Mouse (Mus musculus): Measurements from ENCODE around the gene Plek.

DNA sequence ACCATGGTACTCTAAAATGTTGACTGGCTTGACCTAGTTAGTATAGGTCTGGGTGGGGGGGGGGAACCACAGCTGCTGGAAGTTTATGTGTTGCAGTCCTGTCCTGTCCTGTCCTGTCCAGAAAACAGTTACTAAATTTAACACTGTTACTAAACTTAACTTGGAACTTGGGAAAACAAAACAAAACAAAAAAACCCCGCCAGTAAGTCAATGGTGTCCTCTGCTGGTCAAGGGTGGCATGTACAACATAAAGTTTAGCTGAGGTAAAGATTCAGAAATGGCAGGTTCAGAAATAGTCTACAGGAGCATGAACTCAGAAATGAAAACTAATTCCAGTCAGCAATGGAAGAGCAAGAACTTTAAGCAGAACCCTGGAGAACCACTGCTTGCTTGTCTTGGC is 103.4 kb downstream of the Plek start:
- TF ChIP-seq ZNF384 (IDR thresholded peaks at IDR 0.05; ENCODE audit: low read depth, low read length) (no peak), HCFC1 (IDR thresholded peaks at IDR 0.05; ENCODE audit: borderline replicate concordance, insufficient read depth, low read length) (no peak), ZC3H11A (IDR thresholded peaks at IDR 0.05; ENCODE audit: borderline replicate concordance, low read depth, low read length) (peak; percentile 89), CHD2 (IDR thresholded peaks at IDR 0.05; ENCODE audit: low read depth, low read length) (no peak), MAFK (IDR thresholded peaks at IDR 0.05; ENCODE audit: insufficient read depth, low read depth, low read length) (no peak)
